Mouse (Mus musculus) heart, embryonic 13.5 days (tissue): ENCODE data around the gene Asxl1. TPM values are rescaled to one million over a fixed set of nuclear protein-coding genes. Genes with fewer than 3 reads are reported as not detected.

Experiments used
- ATAC-seq: fragments of 200-750 bp; cut with Nextera tagmentation; 2 replicates; pipeline ENCODE4 v1.8.0; 2017; ENCODE audit warnings: moderate TSS enrichment; ENCODE audit not compliant: insufficient number of reproducible peaks, low FRiP score, low TSS enrichment; ENCODE audit errors: extremely low read depth
- H3K27ac ChIP-seq: fragments of 300-500 bp; sonication (generic); replicated peaks from 2 replicates; pipeline ENCODE4 v1.5.1; 2015; ENCODE audit warnings: moderate library complexity, mild to moderate bottlenecking, inconsistent platforms
- H3K27me3 ChIP-seq: fragments of 300-500 bp; sonication (generic); replicated peaks from 2 replicates; pipeline ENCODE4 v1.6.1; 2015; ENCODE audit warnings: mild to moderate bottlenecking, inconsistent platforms
- H3K36me3 ChIP-seq: fragments of 300-500 bp; sonication (generic); 2 replicates; pipeline ENCODE4 v1.6.1; 2015; ENCODE audit warnings: mild to moderate bottlenecking, inconsistent platforms
- H3K4me1 ChIP-seq: fragments of 300-500 bp; sonication (generic); 2 replicates; pipeline ENCODE4 v1.6.1; 2015; ENCODE audit warnings: inconsistent platforms
- H3K4me2 ChIP-seq: fragments of 300-500 bp; sonication (generic); 2 replicates; pipeline ENCODE4 v1.6.1; 2015; ENCODE audit warnings: inconsistent platforms, mild to moderate bottlenecking, moderate library complexity
- H3K4me3 ChIP-seq: fragments of 300-500 bp; sonication (generic); 2 replicates; pipeline ENCODE4 v1.5.1; 2015; ENCODE audit warnings: moderate library complexity, mild to moderate bottlenecking, inconsistent platforms
- H3K9ac ChIP-seq: fragments of 300-500 bp; sonication (generic); 2 replicates; pipeline ENCODE4 v1.6.1; 2015; ENCODE audit warnings: inconsistent platforms, mild to moderate bottlenecking, moderate library complexity
- H3K9me3 ChIP-seq: fragments of 300-500 bp; sonication (generic); 2 replicates; pipeline ENCODE4 v1.6.1; 2016; ENCODE audit warnings: inconsistent platforms
- WGBS: fragments of 180-500 bp; shearing (Covaris S2); methylation state at CpG from one replicate; pipeline ENCODE4 v1.1.7; 2015; ENCODE audit warnings: mixed read lengths; 5-methylcytosine and 5-hydroxymethylcytosine counted together
- polyA plus RNA-seq: library from polyadenylated mRNA; unstranded; fragments of >200 nt; fragmentation: Nextera tagmentation; extraction: Ambion mirVana; gene quantifications from 2 replicates; pipeline ENCODE4 v1.2.1, GENCODE M21; 2015

Gene Asxl1
- polyA plus RNA-seq, 1 experiment from 2014 or later: 6.4 TPM

- Histone ChIP-seq H3K36me3 (peaks cover 66% of the 10 kb centered on the region), H3K9me3 (no peaks in the 10 kb centered on the region), H3K9ac (no peak overlapping the region), H3K27me3 (no peaks in the 10 kb centered on the region), H3K4me2 (no peak overlapping the region), H3K4me3 (no peak overlapping the region), H3K4me1 (peaks cover 88% of the 10 kb centered on the region), H3K27ac (no peak overlapping the region)
- ATAC-seq: no peak
- 86% methylated on average over 1 of the region's 1 CpGs for WGBS
Measured at GRCm38 (mm10) chr2:153430571-153430970, 84.9 kb downstream of the Asxl1 start.

GRCm38 (mm10) chr2:153432492-153432891, 86.9 kb downstream of the Asxl1 start:
- peaks cover 90% of the 10 kb centered on the region for H3K4me1 ChIP-seq
- ATAC-seq: no peak
- no peaks in the 10 kb centered on the region for H3K27me3 ChIP-seq
- H3K9me3 ChIP-seq: no peaks in the 10 kb centered on the region
- WGBS: 34% methylated on average over 7 of the region's 7 CpGs
- H3K27ac ChIP-seq: peak overlapping the region; percentile 98
- H3K4me3 ChIP-seq: no peak overlapping the region
- peaks cover 66% of the 10 kb centered on the region for H3K36me3 ChIP-seq
- H3K9ac ChIP-seq: peak overlapping the region; percentile 15; the same call in 1 of the 2 replicates
- no peak overlapping the region for H3K4me2 ChIP-seq

- no peak for ATAC-seq
- H3K9ac ChIP-seq: peak overlapping the region; percentile 38
- no peaks in the 10 kb centered on the region for H3K27me3 ChIP-seq
- H3K27ac ChIP-seq: peak overlapping the region; percentile 98
- no peak overlapping the region for H3K4me2 ChIP-seq
- WGBS: 40% methylated on average over 3 of the region's 3 CpGs
- peaks cover 90% of the 10 kb centered on the region for H3K4me1 ChIP-seq
- peaks cover 54% of the 10 kb centered on the region for H3K36me3 ChIP-seq
- no peak overlapping the region for H3K4me3 ChIP-seq
- no peaks in the 10 kb centered on the region for H3K9me3 ChIP-seq
Measured at GRCm38 (mm10) chr2:153433859-153434258, 88.2 kb downstream of the Asxl1 start.

- ATAC-seq: no peak
- Histone ChIP-seq H3K9ac (peak overlapping the region; percentile 71), H3K27me3 (no peaks in the 10 kb centered on the region), H3K9me3 (no peaks in the 10 kb centered on the region), H3K36me3 (peaks cover 41% of the 10 kb centered on the region), H3K4me1 (peaks cover 91% of the 10 kb centered on the region), H3K27ac (peak overlapping the region; percentile 98), H3K4me2 (no peak overlapping the region), H3K4me3 (no peak overlapping the region)
- 46% methylated on average over 9 of the region's 9 CpGs for WGBS
Measured at GRCm38 (mm10) chr2:153434880-153435831, 89.5 kb downstream of the Asxl1 start.

- Histone ChIP-seq H3K4me2 (peak overlapping the region; percentile 60), H3K4me1 (peaks cover 94% of the 10 kb centered on the region), H3K4me3 (peak overlapping the region; percentile 20), H3K36me3 (peaks cover 24% of the 10 kb centered on the region), H3K9ac (peak overlapping the region; percentile 64), H3K27me3 (no peaks in the 10 kb centered on the region), H3K9me3 (no peaks in the 10 kb centered on the region), H3K27ac (peak overlapping the region; percentile 98)
- peak; percentile 21; the same call in 1 of the 2 replicates for ATAC-seq
- WGBS: 9% methylated on average over 6 of the region's 6 CpGs
Measured at GRCm38 (mm10) chr2:153436641-153437305, 91.1 kb downstream of the Asxl1 start.

GRCm38 (mm10) chr2:153437306-153437659, 91.7 kb downstream of the Asxl1 start:
- no peak for ATAC-seq
- WGBS: 21% methylated on average over 2 of the region's 2 CpGs
- peak overlapping the region; percentile 20 for H3K4me3 ChIP-seq

GRCm38 (mm10) chr2:153440755-153441154, 95.1 kb downstream of the Asxl1 start:
- Histone ChIP-seq H3K9ac (peak overlapping the region; percentile 33), H3K27ac (peak overlapping the region; percentile 97), H3K4me3 (no peak overlapping the region)

More at GRCm38 (mm10) chr2:153437306-153437659, 91.7 kb downstream of the Asxl1 start:
- Histone ChIP-seq H3K36me3 (peaks cover 23% of the 10 kb centered on the region), H3K27ac (peak overlapping the region; percentile 98), H3K9ac (peak overlapping the region; percentile 64), H3K4me2 (peak overlapping the region; percentile 60), H3K4me1 (peaks cover 94% of the 10 kb centered on the region), H3K9me3 (no peaks in the 10 kb centered on the region), H3K27me3 (no peaks in the 10 kb centered on the region)

GRCm38 (mm10) chr2:153441228-153441627, 95.6 kb downstream of the Asxl1 start:
- no peak for ATAC-seq
- H3K36me3 ChIP-seq: peaks cover under 1% of the 10 kb centered on the region; the same call in 1 of the 2 replicates
- H3K27ac ChIP-seq: peak overlapping the region; percentile 97
- H3K27me3 ChIP-seq: no peaks in the 10 kb centered on the region
- no peaks in the 10 kb centered on the region for H3K9me3 ChIP-seq
- H3K4me3 ChIP-seq: peak overlapping the region; percentile 97; the same call in 1 of the 2 replicates
- H3K4me2 ChIP-seq: peak overlapping the region; percentile 96
- peaks cover 74% of the 10 kb centered on the region for H3K4me1 ChIP-seq
- WGBS: 26% methylated on average over 3 of the region's 3 CpGs
- H3K9ac ChIP-seq: peak overlapping the region; percentile 33

More at GRCm38 (mm10) chr2:153440755-153441154, 95.1 kb downstream of the Asxl1 start:
- 37% methylated on average over 2 of the region's 2 CpGs for WGBS
- Histone ChIP-seq H3K27me3 (no peaks in the 10 kb centered on the region), H3K4me2 (peak overlapping the region; percentile 96), H3K4me1 (peaks cover 74% of the 10 kb centered on the region), H3K36me3 (peaks cover 6% of the 10 kb centered on the region), H3K9me3 (no peaks in the 10 kb centered on the region)
- ATAC-seq: no peak

GRCm38 (mm10) chr2:153442720-153443119, 97.1 kb downstream of the Asxl1 start:
- Histone ChIP-seq H3K4me3 (peak overlapping the region; percentile 97), H3K9ac (peak overlapping the region; percentile 97), H3K36me3 (no peaks in the 10 kb centered on the region), H3K4me2 (peak overlapping the region; percentile 96), H3K4me1 (peaks cover 68% of the 10 kb centered on the region), H3K9me3 (no peaks in the 10 kb centered on the region), H3K27ac (peak overlapping the region; percentile 97), H3K27me3 (no peaks in the 10 kb centered on the region)
- ATAC-seq: no peak
- 27% methylated on average over 5 of the region's 5 CpGs for WGBS

- Histone ChIP-seq H3K9ac (peak overlapping the region; percentile 97), H3K36me3 (no peaks in the 10 kb centered on the region), H3K9me3 (no peaks in the 10 kb centered on the region), H3K4me1 (peaks cover 59% of the 10 kb centered on the region), H3K27me3 (no peaks in the 10 kb centered on the region), H3K4me3 (peak overlapping the region; percentile 97), H3K4me2 (peak overlapping the region; percentile 96), H3K27ac (peak overlapping the region; percentile 97)
- ATAC-seq: peak; percentile 9; the same call in 1 of the 2 replicates
- WGBS: under 1% methylated on average over 59 of the region's 59 CpGs
Measured at GRCm38 (mm10) chr2:153443434-153444240, 98.0 kb downstream of the Asxl1 start.
